In genomic region chr9:66850966-66851365, GRCm38 (mm10) we compare ENCODE assay signal across 17 mouse cellular contexts. TPM values are rescaled to one million over a fixed set of nuclear protein-coding genes. Genes with fewer than 3 reads are reported as not detected.
DNase-seq lines count a peak whose midpoint lies in the region; ATAC-seq and TF ChIP-seq lines count a peak whose summit lies in the region.
"Had no signal": no experiment of that assay in that cellular context is flagged by ENCODE, and none has a peak within 500 bp of the region (broad histone marks: within the 10 kb centered on the region; RNA-seq: fewer than 3 reads in every experiment).

No protein-coding gene starts in this region.

- no peaks in the 10 kb centered on the region for H3K9me3 ChIP-seq in heart, embryonic 15.5 days (replicated peaks)
- no peaks in the 10 kb centered on the region for H3K9me3 ChIP-seq in lung, embryonic 14.5 days (ENCODE audit: low read depth, low read length)
- no peaks in the 10 kb centered on the region for H3K9me3 ChIP-seq in stomach, embryonic 14.5 days (ENCODE audit: control insufficient read depth, low read depth, low read length)
- H3K9me3 ChIP-seq: forebrain, embryonic 15.5 days; hindbrain, embryonic 10.5 days; limb, embryonic 10.5 days; midbrain, embryonic 12.5 days had no signal

- no peak overlapping the region for H3K4me2 ChIP-seq in heart, embryonic 15.5 days
- H3K4me2 ChIP-seq in lung, embryonic 14.5 days: no peak overlapping the region
- no peak overlapping the region for H3K4me2 ChIP-seq in stomach, embryonic 14.5 days (replicated peaks; ENCODE audit: low read depth, low read length)
- H3K4me2 ChIP-seq: forebrain, embryonic 15.5 days; liver, embryonic 11.5 days; midbrain, embryonic 12.5 days had no signal

- no peak for TF ChIP-seq CTCF in heart, adult 2 months (IDR thresholded peaks at IDR 0.05)
- no peak for TF ChIP-seq CTCF in lung, embryonic 14.5 days (IDR thresholded peaks at IDR 0.05; ENCODE audit: low read depth)

- DNase-seq in heart, adult 2 months: no peak
- DNase-seq in lung, embryonic 14.5 days: peak; percentile 76
- no peak for DNase-seq in lung, postnatal 25 days (ENCODE audit: low spot score)
- peak; percentile 27 for DNase-seq in lung, postnatal 10 days
- DNase-seq: cerebellum, adult 2 months; gastrocnemius, postnatal 25 days; thymus, adult 18-20 months; thymus, postnatal 4 days had no signal

- peaks cover 14% of the 10 kb centered on the region for H3K36me3 ChIP-seq in heart, embryonic 15.5 days
- no peaks in the 10 kb centered on the region; the same call in 1 of the 2 replicates for H3K36me3 ChIP-seq in heart, adult 2 months (ENCODE audit: control insufficient read depth, insufficient read depth, low read length)
- peaks cover 21% of the 10 kb centered on the region for H3K36me3 ChIP-seq in lung, embryonic 14.5 days (ENCODE audit: insufficient read depth)
- H3K36me3 ChIP-seq in stomach, embryonic 14.5 days (ENCODE audit: control insufficient read depth, insufficient read depth, low read length): peaks cover 8% of the 10 kb centered on the region; the same call in 1 of the 2 replicates

- WGBS in heart, embryonic 15.5 days: 38% methylated on average over 5 of the region's 5 CpGs
- WGBS in heart, adult 2 months: 70% methylated on average over 5 of the region's 5 CpGs
- WGBS in lung, embryonic 14.5 days: 23% methylated on average over 5 of the region's 5 CpGs
- WGBS in stomach, embryonic 14.5 days: 24% methylated on average over 5 of the region's 5 CpGs

- TF ChIP-seq EP300 in heart, adult 2 months (IDR thresholded peaks at IDR 0.05; ENCODE audit: insufficient read depth, low read depth, low read length): no peak

- ATAC-seq in heart, embryonic 15.5 days (replicated peaks; ENCODE audit: insufficient number of reproducible peaks, insufficient read depth, low FRiP score, low read depth): no peak
- ATAC-seq in lung, embryonic 14.5 days (ENCODE audit: insufficient read depth): peak; percentile 62
- no peak for ATAC-seq in stomach, embryonic 14.5 days (ENCODE audit: insufficient number of reproducible peaks, insufficient read depth, low FRiP score, low read depth)
- no peak for ATAC-seq in monocyte, adult 5-6 weeks (replicated peaks; ENCODE audit: insufficient number of reproducible peaks, low FRiP score, low TSS enrichment, poor library complexity, severe bottlenecking)
- ATAC-seq: forebrain, embryonic 15.5 days had no signal

- H3K4me3 ChIP-seq in heart, embryonic 15.5 days: no peak overlapping the region
- H3K4me3 ChIP-seq in heart, adult 2 months: no peak overlapping the region
- H3K4me3 ChIP-seq in lung, embryonic 14.5 days (ENCODE audit: low read depth, low read length): no peak overlapping the region
- no peak overlapping the region for H3K4me3 ChIP-seq in stomach, embryonic 14.5 days (ENCODE audit: low read depth, low read length)
- H3K4me3 ChIP-seq: forebrain, embryonic 15.5 days; hindbrain, embryonic 10.5 days; limb, embryonic 10.5 days; midbrain, embryonic 12.5 days had no signal

- intact Hi-C loops in heart, adult 2 months (cut with DNase I): no loop called here

- no peak overlapping the region for H3K9ac ChIP-seq in heart, embryonic 15.5 days
- H3K9ac ChIP-seq in heart, adult 2 months (ENCODE audit: low read depth, low read length): no peak overlapping the region
- no peak overlapping the region for H3K9ac ChIP-seq in lung, embryonic 14.5 days
- H3K9ac ChIP-seq in stomach, embryonic 14.5 days (replicated peaks; ENCODE audit: low read depth, low read length): no peak overlapping the region
- H3K9ac ChIP-seq: forebrain, embryonic 15.5 days; midbrain, embryonic 12.5 days had no signal

- no peaks in the 10 kb centered on the region for H3K79me2 ChIP-seq in heart, adult 2 months (replicated peaks; ENCODE audit: control insufficient read depth, insufficient read depth, low read length)

- peak overlapping the region; percentile 10; the same call in 1 of the 2 replicates for H3K27ac ChIP-seq in heart, embryonic 15.5 days
- no peak overlapping the region for H3K27ac ChIP-seq in heart, adult 2 months
- no peak overlapping the region for H3K27ac ChIP-seq in lung, embryonic 14.5 days (ENCODE audit: low read depth)
- peak overlapping the region; percentile 40; the same call in 1 of the 2 replicates for H3K27ac ChIP-seq in stomach, embryonic 14.5 days (ENCODE audit: low read length)
- H3K27ac ChIP-seq: forebrain, embryonic 15.5 days; hindbrain, embryonic 10.5 days; limb, embryonic 10.5 days; macrophage; midbrain, embryonic 12.5 days had no signal

- H3K4me1 ChIP-seq in heart, embryonic 15.5 days (replicated peaks): peaks cover 8% of the 10 kb centered on the region; the same call in 1 of the 2 replicates
- H3K4me1 ChIP-seq in heart, adult 2 months (ENCODE audit: control insufficient read depth, insufficient read depth, low read length): no peaks in the 10 kb centered on the region; the same call in 1 of the 2 replicates
- H3K4me1 ChIP-seq in lung, embryonic 14.5 days (ENCODE audit: insufficient read depth): no peaks in the 10 kb centered on the region
- peaks cover 12% of the 10 kb centered on the region for H3K4me1 ChIP-seq in stomach, embryonic 14.5 days (ENCODE audit: control insufficient read depth, insufficient read depth, low read length)
- H3K4me1 ChIP-seq: forebrain, embryonic 15.5 days had no signal

- no peaks in the 10 kb centered on the region for H3K27me3 ChIP-seq in heart, embryonic 15.5 days
- H3K27me3 ChIP-seq in heart, adult 2 months (ENCODE audit: control insufficient read depth, insufficient read depth, low read length): no peaks in the 10 kb centered on the region
- no peaks in the 10 kb centered on the region for H3K27me3 ChIP-seq in lung, embryonic 14.5 days (ENCODE audit: insufficient read depth, low read length)
- H3K27me3 ChIP-seq in stomach, embryonic 14.5 days (ENCODE audit: control insufficient read depth, insufficient read depth, low read length): no peaks in the 10 kb centered on the region
- H3K27me3 ChIP-seq: forebrain, embryonic 15.5 days; midbrain, embryonic 12.5 days had no signal

- no peak for TF ChIP-seq POLR2A in heart, adult 2 months (IDR thresholded peaks at IDR 0.05; ENCODE audit: insufficient read depth, low read depth, low read length)

RNA-seq across cellular contexts. Expression of gene Aph1c, which starts 16.4 kb away (rescaled TPM):
- polyA plus RNA-seq in heart, embryonic 15.5 days (2015; fragmentation: Nextera tagmentation; extraction: Ambion mirVana): 1.7 and 2.7 TPM in 2 replicates
- 1 to 10 TPM; 1.1 to 1.2 TPM for total RNA-seq in heart, adult 2 months (2021)
- 0.43 and 2.4 TPM in 2 replicates for polyA plus RNA-seq in heart, adult 2 months (2012; rRNA removed)
- 3.6 and 4.0 TPM in 2 replicates for polyA plus RNA-seq in lung, embryonic 14.5 days (2014; fragmentation: Nextera tagmentation; extraction: Ambion mirVana)
- 4.0 and 4.3 TPM in 2 replicates for polyA plus RNA-seq in stomach, embryonic 14.5 days (2014; fragmentation: Nextera tagmentation; extraction: Ambion mirVana)
- 1.9 to 9.5 TPM (median 3.2 TPM) in 3 replicates for total RNA-seq in monocyte, adult 5-6 weeks (2017)

RNA-seq across cellular contexts. Expression of gene Gm10647, which starts 54.1 kb away (rescaled TPM):
- polyA plus RNA-seq in heart, embryonic 15.5 days (2015; fragmentation: Nextera tagmentation; extraction: Ambion mirVana): 0.46 and 0.53 TPM in 2 replicates
- total RNA-seq in heart, adult 2 months (2021): under 1 TPM; 0.14 to 0.16 TPM
- polyA plus RNA-seq in heart, adult 2 months (2012; rRNA removed): 0.10 and 0.26 TPM in 2 replicates
- polyA plus RNA-seq in lung, embryonic 14.5 days (2014; fragmentation: Nextera tagmentation; extraction: Ambion mirVana): 0.46 and 0.49 TPM in 2 replicates
- 0.93 and 1.3 TPM in 2 replicates for polyA plus RNA-seq in stomach, embryonic 14.5 days (2014; fragmentation: Nextera tagmentation; extraction: Ambion mirVana)
- total RNA-seq in monocyte, adult 5-6 weeks (2017): not detected in 3 replicates
- polyA plus RNA-seq: liver, embryonic 11.5 days; macrophage had no signal

RNA-seq across cellular contexts. Expression of gene Aph1b, which starts 55.7 kb away (rescaled TPM):
- polyA plus RNA-seq in heart, embryonic 15.5 days (2015; fragmentation: Nextera tagmentation; extraction: Ambion mirVana): 5.8 and 5.9 TPM in 2 replicates
- total RNA-seq in heart, adult 2 months (2021): 1 to 10 TPM; 4.3 to 5.2 TPM
- 2.3 and 5.4 TPM in 2 replicates for polyA plus RNA-seq in heart, adult 2 months (2012; rRNA removed)
- polyA plus RNA-seq in lung, embryonic 14.5 days (2014; fragmentation: Nextera tagmentation; extraction: Ambion mirVana): 9.3 and 9.6 TPM in 2 replicates
- 11.7 and 12.0 TPM in 2 replicates for polyA plus RNA-seq in stomach, embryonic 14.5 days (2014; fragmentation: Nextera tagmentation; extraction: Ambion mirVana)
- total RNA-seq in monocyte, adult 5-6 weeks (2017): 3.6 to 6.5 TPM (median 5.0 TPM) in 3 replicates

Comparison
In these comparisons a context has a peak if more than half of its experiments do, and no peak if none do; other contexts are left out.
1. H3K27ac ChIP-seq: peak in heart, embryonic 15.5 days (single experiment) and stomach, embryonic 14.5 days (single experiment); none in heart, adult 2 months (single experiment) and lung, embryonic 14.5 days (single experiment).
2. DNase-seq: peak in lung, embryonic 14.5 days (single experiment) and lung, postnatal 10 days (single experiment); none in heart, adult 2 months (0 of 2) and lung, postnatal 25 days (single experiment).